20 mouse cellular contexts compared by ENCODE assay signal in genomic region chr7:142394261-142395190, GRCm38 (mm10). TPM values are rescaled to one million over a fixed set of nuclear protein-coding genes. Genes with fewer than 3 reads are reported as not detected.
A peak's percentile ranks its signal among the peaks of the same experiment; 100 is the strongest.
DNase-seq lines count a peak whose midpoint lies in the region; ATAC-seq and TF ChIP-seq lines count a peak whose summit lies in the region.
"Had no signal": no experiment of that assay in that cellular context is flagged by ENCODE, and none has a peak within 500 bp of the region (broad histone marks: within the 10 kb centered on the region; RNA-seq: fewer than 3 reads in every experiment).

No protein-coding gene starts in this region.

- H3K4me2 ChIP-seq in liver, embryonic 14.5 days (ENCODE audit: low read depth), result no peak overlapping the region
- no peak overlapping the region for H3K4me2 ChIP-seq in stomach, postnatal 0 days (replicated peaks; ENCODE audit: low read depth)
- H3K4me2 ChIP-seq: hindbrain, embryonic 15.5 days had no signal

- intact Hi-C loops in heart, postnatal 10 days (cut with DNase I), result no loop called here
- intact Hi-C loops in left cerebral cortex, postnatal 14 days (cut with DNase I), result no loop called here

- TF ChIP-seq CTCF in spleen, adult 2 months (IDR thresholded peaks at IDR 0.05; ENCODE audit: extremely low read depth, insufficient read depth, insufficient read length, insufficient replicate concordance), result no peak
- TF ChIP-seq CTCF in liver, embryonic 14.5 days (IDR thresholded peaks at IDR 0.05; ENCODE audit: low read depth), result no peak
- TF ChIP-seq CTCF in stomach, postnatal 0 days (IDR thresholded peaks at IDR 0.05; ENCODE audit: low read depth), result no peak

- peak overlapping the region; percentile 49 for H3K27ac ChIP-seq in spleen, adult 2 months (ENCODE audit: insufficient read depth, low read length)
- peak overlapping the region; percentile 72 for H3K27ac ChIP-seq in liver, embryonic 14.5 days
- H3K27ac ChIP-seq in stomach, postnatal 0 days (replicated peaks), result peak overlapping the region; percentile 30
- H3K27ac ChIP-seq: hindbrain, embryonic 15.5 days had no signal

- no peak for TF ChIP-seq EP300 in liver, embryonic 14.5 days (IDR thresholded peaks at IDR 0.05; ENCODE audit: low read depth)
- TF ChIP-seq EP300 in stomach, postnatal 0 days (optimal IDR thresholded peaks at IDR 0.05), result no peak

- DNase-seq in heart, adult 18-20 months, result peak; percentile 39 to 63
- DNase-seq in heart, postnatal 10 days, result no peak
- no peak for DNase-seq in spleen, adult 2 months (ENCODE audit: low read depth in 1 of 2, low spot score in 2 of 2)
- no peak for DNase-seq in spleen, adult 12 weeks (ENCODE audit: low spot score)
- DNase-seq in liver, embryonic 14.5 days (ENCODE audit: low read depth in 3 of 3, low spot score in 3 of 3), result no peak
- no peak for DNase-seq in stomach, postnatal 0 days (ENCODE audit: low spot score)
- no peak for DNase-seq in layer of hippocampus, postnatal 25 days (ENCODE audit: extremely low spot score in 1 of 2, low spot score in 1 of 2)
- DNase-seq in left cerebral cortex, postnatal 14 days (ENCODE audit: low spot score in 2 of 2), result no peak
- DNase-seq: adrenal gland, postnatal 10 days; B cell, adult 2 months; cerebellum, adult 11 months; gastrocnemius, postnatal 25 days; kidney, postnatal 36 days; lung, postnatal 14 days had no signal

- no peaks in the 10 kb centered on the region for H3K36me3 ChIP-seq in spleen, adult 2 months (ENCODE audit: control insufficient read depth, insufficient read depth, low read length)
- no peaks in the 10 kb centered on the region for H3K36me3 ChIP-seq in liver, embryonic 14.5 days (replicated peaks; ENCODE audit: control insufficient read depth, insufficient read depth, low read depth)
- no peaks in the 10 kb centered on the region for H3K36me3 ChIP-seq in stomach, postnatal 0 days (ENCODE audit: control insufficient read depth, insufficient read depth, low read length)
- H3K36me3 ChIP-seq: hindbrain, embryonic 15.5 days had no signal

- TF ChIP-seq POLR2A in spleen, adult 2 months (IDR thresholded peaks at IDR 0.05; ENCODE audit: low read depth, low read length), result no peak

- peak overlapping the region; percentile 24 for H3K9ac ChIP-seq in liver, embryonic 14.5 days (replicated peaks)
- no peak overlapping the region for H3K9ac ChIP-seq in stomach, postnatal 0 days (ENCODE audit: low read length)
- H3K9ac ChIP-seq: hindbrain, embryonic 15.5 days had no signal

- no peaks in the 10 kb centered on the region for H3K9me3 ChIP-seq in liver, embryonic 14.5 days (ENCODE audit: control insufficient read depth, low read length)
- H3K9me3 ChIP-seq in stomach, postnatal 0 days (ENCODE audit: control insufficient read depth, low read length), result no peaks in the 10 kb centered on the region
- H3K9me3 ChIP-seq: hindbrain, embryonic 15.5 days had no signal

- H3K4me1 ChIP-seq in spleen, adult 2 months (ENCODE audit: control insufficient read depth, insufficient read depth, insufficient read length), result peaks cover 23% of the 10 kb centered on the region; the same call in 1 of the 2 replicates
- peaks cover 46 to 75% of the 10 kb centered on the region in 2 experiments for H3K4me1 ChIP-seq in liver, embryonic 14.5 days (replicated peaks; ENCODE audit: control insufficient read depth in 2 of 2, insufficient read depth in 2 of 2, low read length in 1 of 2)
- H3K4me1 ChIP-seq in stomach, postnatal 0 days (replicated peaks; ENCODE audit: control insufficient read depth, insufficient read depth), result no peaks in the 10 kb centered on the region
- H3K4me1 ChIP-seq: hindbrain, embryonic 15.5 days had no signal

- H3K27me3 ChIP-seq in spleen, adult 2 months (ENCODE audit: control insufficient read depth, insufficient read depth, low read length), result no peaks in the 10 kb centered on the region
- H3K27me3 ChIP-seq in liver, embryonic 14.5 days (ENCODE audit: control insufficient read depth, insufficient read depth, low read length), result no peaks in the 10 kb centered on the region
- H3K27me3 ChIP-seq in stomach, postnatal 0 days (ENCODE audit: control insufficient read depth, insufficient read depth, low read length), result no peaks in the 10 kb centered on the region
- H3K27me3 ChIP-seq: hindbrain, embryonic 15.5 days; Patski had no signal

- no peak for ATAC-seq in liver, embryonic 14.5 days (ENCODE audit: insufficient read depth)
- ATAC-seq in stomach, postnatal 0 days (ENCODE audit: low FRiP score, low TSS enrichment), result no peak
- ATAC-seq: forebrain, embryonic 14.5 days; Patski had no signal

- no peak overlapping the region for H3K4me3 ChIP-seq in spleen, adult 2 months (ENCODE audit: extremely low read depth, insufficient read depth, insufficient read length)
- no peak overlapping the region for H3K4me3 ChIP-seq in liver, embryonic 14.5 days (ENCODE audit: insufficient read depth in 1 of 2, low read depth in 2 of 2, low read length in 2 of 2)
- no peak overlapping the region for H3K4me3 ChIP-seq in stomach, postnatal 0 days (ENCODE audit: low read depth, low read length)
- H3K4me3 ChIP-seq: hindbrain, embryonic 15.5 days had no signal

- WGBS in spleen, adult 2 months, result 50% methylated on average over 6 of the region's 6 CpGs
- WGBS in liver, embryonic 14.5 days (ENCODE audit: insufficient replicate concordance), result 42% methylated on average over 6 of the region's 6 CpGs
- 59% methylated on average over 6 of the region's 6 CpGs for WGBS in stomach, postnatal 0 days

RNA-seq across cellular contexts. Expression of gene Ctsd, which starts 6.7 kb away (rescaled TPM):
- 1,000 to 10,000 TPM in 1 of 2 experiments, 100 to 1,000 TPM in 1; 997 to 1,066 TPM for total RNA-seq in heart, adult 18-20 months (2021)
- total RNA-seq in heart, postnatal 10 days (2021), result 100 to 1,000 TPM; 501 to 525 TPM
- 359 and 461 TPM in 2 replicates for polyA plus RNA-seq in spleen, adult 2 months (2012; rRNA removed)
- 180 and 209 TPM in 2 replicates for polyA plus RNA-seq in liver, embryonic 14.5 days (2012; rRNA removed)
- 324 and 349 TPM in 2 replicates for polyA plus RNA-seq in liver, embryonic 14.5 days (2014; fragmentation: Nextera tagmentation; extraction: Ambion mirVana)
- 798 and 841 TPM in 2 replicates for polyA plus RNA-seq in stomach, postnatal 0 days (2015; fragmentation: Nextera tagmentation; extraction: Ambion mirVana)
- total RNA-seq in layer of hippocampus, postnatal 25 days (2021), result 100 to 1,000 TPM; 313 to 344 TPM
- total RNA-seq in left cerebral cortex, postnatal 14 days (2021), result 100 to 1,000 TPM; 295 to 303 TPM

RNA-seq across cellular contexts. Expression of gene Gm49369, which starts 12.1 kb away (rescaled TPM):
- total RNA-seq in heart, adult 18-20 months (2021), result 1 to 10 TPM; 2.1 to 2.2 TPM
- 1 to 10 TPM; 1.7 to 5.1 TPM for total RNA-seq in heart, postnatal 10 days (2021)
- 0.21 TPM in 1 of 2 replicates, not detected in the other for polyA plus RNA-seq in spleen, adult 2 months (2012; rRNA removed)
- 0.66 TPM in 1 of 2 replicates, not detected in the other for polyA plus RNA-seq in liver, embryonic 14.5 days (2012; rRNA removed)
- polyA plus RNA-seq in liver, embryonic 14.5 days (2014; fragmentation: Nextera tagmentation; extraction: Ambion mirVana), result 0.29 TPM in 1 of 2 replicates, not detected in the other
- polyA plus RNA-seq in stomach, postnatal 0 days (2015; fragmentation: Nextera tagmentation; extraction: Ambion mirVana), result 0.80 and 0.81 TPM in 2 replicates
- total RNA-seq in layer of hippocampus, postnatal 25 days (2021), result 10 to 100 TPM in 1 of 2 experiments, 1 to 10 TPM in 1; 3.2 to 10.3 TPM
- 1 to 10 TPM; 2.1 to 7.1 TPM for total RNA-seq in left cerebral cortex, postnatal 14 days (2021)
- polyA plus RNA-seq: embryonic facial prominence, embryonic 11.5 days; forebrain, embryonic 14.5 days; small intestine, adult 2 months had no signal

RNA-seq across cellular contexts. Expression of gene Ifitm10, which starts 21.0 kb away (rescaled TPM):
- total RNA-seq in heart, adult 18-20 months (2021), result 1 to 10 TPM; 2.0 to 2.2 TPM
- total RNA-seq in heart, postnatal 10 days (2021), result 1 to 10 TPM; 1.0 to 1.1 TPM
- polyA plus RNA-seq in spleen, adult 2 months (2012; rRNA removed), result 14.7 and 20.2 TPM in 2 replicates
- 0.87 and 1.1 TPM in 2 replicates for polyA plus RNA-seq in liver, embryonic 14.5 days (2012; rRNA removed)
- 1.0 and 1.3 TPM in 2 replicates for polyA plus RNA-seq in liver, embryonic 14.5 days (2014; fragmentation: Nextera tagmentation; extraction: Ambion mirVana)
- 9.9 and 12.0 TPM in 2 replicates for polyA plus RNA-seq in stomach, postnatal 0 days (2015; fragmentation: Nextera tagmentation; extraction: Ambion mirVana)
- 10 to 100 TPM; 40.7 to 41.8 TPM for total RNA-seq in layer of hippocampus, postnatal 25 days (2021)
- 10 to 100 TPM; 22.3 to 24.9 TPM for total RNA-seq in left cerebral cortex, postnatal 14 days (2021)

RNA-seq across cellular contexts. Expression of gene Syt8, which starts 40.1 kb away (rescaled TPM):
- total RNA-seq in heart, adult 18-20 months (2021), result not detected
- total RNA-seq in heart, postnatal 10 days (2021), result not detected
- 0.94 and 1.1 TPM in 2 replicates for polyA plus RNA-seq in spleen, adult 2 months (2012; rRNA removed)
- polyA plus RNA-seq in liver, embryonic 14.5 days (2012; rRNA removed), result 0.03 and 0.57 TPM in 2 replicates
- not detected in 2 replicates for polyA plus RNA-seq in liver, embryonic 14.5 days (2014; fragmentation: Nextera tagmentation; extraction: Ambion mirVana)
- 70.7 and 78.9 TPM in 2 replicates for polyA plus RNA-seq in stomach, postnatal 0 days (2015; fragmentation: Nextera tagmentation; extraction: Ambion mirVana)
- not detected for total RNA-seq in layer of hippocampus, postnatal 25 days (2021)
- under 1 TPM in 1 of 2 experiments, not detected in 1; 0.44 TPM for total RNA-seq in left cerebral cortex, postnatal 14 days (2021)
- total RNA-seq: adrenal gland, postnatal 10 days; gastrocnemius, postnatal 25 days; left cerebral cortex, postnatal 25 days had no signal
- polyA plus RNA-seq: embryonic facial prominence, embryonic 11.5 days; forebrain, embryonic 14.5 days; hindbrain, embryonic 15.5 days had no signal

RNA-seq across cellular contexts. Expression of gene Tnni2, which starts 47.1 kb away (rescaled TPM):
- 1 to 10 TPM; 1.8 to 2.6 TPM for total RNA-seq in heart, adult 18-20 months (2021)
- total RNA-seq in heart, postnatal 10 days (2021), result 1 to 10 TPM; 1.9 to 4.3 TPM
- polyA plus RNA-seq in spleen, adult 2 months (2012; rRNA removed), result 3.0 and 3.9 TPM in 2 replicates
- 1.7 and 2.1 TPM in 2 replicates for polyA plus RNA-seq in liver, embryonic 14.5 days (2012; rRNA removed)
- 2.1 and 2.2 TPM in 2 replicates for polyA plus RNA-seq in liver, embryonic 14.5 days (2014; fragmentation: Nextera tagmentation; extraction: Ambion mirVana)
- polyA plus RNA-seq in stomach, postnatal 0 days (2015; fragmentation: Nextera tagmentation; extraction: Ambion mirVana), result 19.1 and 19.6 TPM in 2 replicates
- total RNA-seq in layer of hippocampus, postnatal 25 days (2021), result under 1 TPM in 1 of 2 experiments, not detected in 1; 0.70 TPM
- total RNA-seq in left cerebral cortex, postnatal 14 days (2021), result under 1 TPM in 1 of 2 experiments, not detected in 1; 0.74 TPM
- total RNA-seq: left cerebral cortex, postnatal 25 days had no signal

Comparison
In these comparisons a context has a peak if more than half of its experiments do, and no peak if none do; other contexts are left out.
1. DNase-seq: peak in heart, adult 18-20 months (2 of 2); none in heart, postnatal 10 days (0 of 2), spleen, adult 2 months (0 of 2), spleen, adult 12 weeks (single experiment), liver, embryonic 14.5 days (0 of 3), stomach, postnatal 0 days (single experiment), layer of hippocampus, postnatal 25 days (0 of 2) and left cerebral cortex, postnatal 14 days (0 of 2).
2. RNA of gene Ifitm10, which starts 21.0 kb away (total RNA-seq): 40.7 to 41.8 TPM in layer of hippocampus, postnatal 25 days and 22.3 to 24.9 TPM in left cerebral cortex, postnatal 14 days; 2.0 to 2.2 TPM in heart, adult 18-20 months and 1.0 to 1.1 TPM in heart, postnatal 10 days; every median in the first group is over 4 times any median in the second.
3. Peak in every context shown above with its lines, with median percentiles within 50 percentile points of each other: H3K27ac ChIP-seq.